Mouse (Mus musculus) lung, postnatal 36 days (tissue): Measurements from ENCODE around the gene Slc8a2.

Experiments used
- DNase-seq: peaks from one replicate; pipeline ENCODE4 v3.0.0; 2022; ENCODE audit warnings: mixed read lengths

The Slc8a2 gene

DNA sequence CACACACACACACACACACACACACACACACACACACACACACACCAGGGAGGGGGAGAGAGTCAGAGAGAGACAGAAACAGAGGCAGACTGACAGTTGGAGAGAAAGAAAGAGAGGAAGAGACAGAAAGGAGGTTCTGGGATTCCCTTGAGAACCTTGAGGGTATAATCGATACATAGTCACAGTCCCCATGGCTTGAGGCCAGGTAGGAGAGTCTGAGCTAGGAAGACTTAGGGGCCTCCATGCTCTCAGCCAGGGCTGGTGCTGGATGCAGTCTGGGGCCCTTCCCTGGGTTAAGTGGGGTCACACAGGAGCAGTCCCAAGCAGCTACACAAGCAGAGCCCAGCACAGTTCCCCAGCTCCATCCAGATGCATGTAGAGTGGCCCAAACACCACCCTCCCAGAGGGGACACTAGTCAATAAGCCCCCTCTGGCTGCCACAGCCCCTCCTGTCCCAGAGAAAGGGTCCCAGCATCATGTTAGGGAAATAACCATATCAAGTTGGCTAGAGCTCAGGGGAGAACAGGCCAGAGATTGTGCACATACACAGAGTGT lies 43.0 kb downstream of the Slc8a2 start:
- DNase-seq = no peak

DNA sequence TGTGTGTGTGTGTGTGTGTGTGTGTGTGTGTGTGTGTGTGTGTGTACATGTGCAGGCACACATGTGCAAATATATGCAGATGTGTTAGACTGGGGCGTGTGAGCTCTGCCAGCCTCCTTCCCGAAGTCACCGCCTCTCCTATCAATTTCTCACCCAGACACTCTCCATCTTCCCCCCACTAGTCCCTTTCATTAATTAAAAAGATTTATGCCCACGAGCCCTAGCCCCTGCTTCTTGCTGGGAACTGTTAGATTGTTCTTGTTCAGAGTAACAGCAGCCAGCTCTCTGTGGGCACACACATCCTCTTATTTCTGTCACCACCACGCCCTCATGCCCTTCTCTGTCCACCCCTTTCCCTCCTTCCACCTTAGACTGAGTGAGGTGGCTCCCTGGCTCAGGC lies 43.5 kb downstream of the Slc8a2 start:
- DNase-seq = no peak

DNA sequence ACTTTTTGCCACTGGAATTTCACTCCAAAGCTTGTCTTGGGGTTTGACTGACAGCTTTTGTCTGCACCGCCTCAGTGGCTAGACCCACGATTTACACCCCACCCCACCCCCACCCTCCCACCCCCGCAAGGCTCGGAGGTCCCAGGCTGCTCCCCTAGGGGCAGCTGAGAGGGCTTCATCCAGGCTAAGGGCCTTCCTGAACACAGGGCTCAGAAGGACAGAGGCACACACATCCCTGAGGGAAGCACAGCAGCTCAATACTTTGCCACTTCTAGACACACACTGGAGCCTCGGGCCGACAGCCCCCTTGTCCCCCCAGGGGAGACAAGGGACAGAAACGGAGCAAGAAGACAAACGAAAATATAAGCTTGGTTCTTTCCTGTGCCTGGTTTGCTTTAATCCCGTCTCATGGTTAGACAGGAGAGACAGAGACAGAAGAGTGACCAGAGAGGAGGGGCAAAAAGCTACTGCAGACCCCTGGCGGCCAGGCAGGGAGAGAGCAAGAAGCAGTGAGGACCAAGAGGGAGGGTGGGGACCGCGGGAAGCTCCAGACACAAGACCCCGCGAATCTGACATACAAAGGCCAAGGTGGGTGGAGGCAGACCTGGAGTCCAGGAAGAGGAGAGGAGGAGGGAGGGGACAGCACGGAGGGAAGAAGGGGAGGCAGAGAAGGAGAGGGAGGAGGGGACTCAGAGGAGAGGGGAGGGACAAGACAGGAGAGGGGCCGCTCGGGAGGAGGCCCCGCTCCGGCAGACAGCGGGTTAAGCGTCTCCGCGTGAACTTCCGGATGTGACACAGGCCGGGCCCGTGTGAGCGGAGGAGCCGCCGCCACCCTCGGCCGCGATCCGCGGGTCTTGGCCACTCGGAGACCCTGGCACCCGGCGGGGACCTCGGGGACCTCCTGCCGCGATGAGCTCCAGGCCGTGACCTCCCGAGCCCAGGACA lies 45.2 kb downstream of the Slc8a2 start, which contains the start of gene Meis3:
TSS of gene Meis3 (plus strand) at position 494 of the 945 bp plus-strand sequence.
- DNase-seq = peak; percentile 38

DNA sequence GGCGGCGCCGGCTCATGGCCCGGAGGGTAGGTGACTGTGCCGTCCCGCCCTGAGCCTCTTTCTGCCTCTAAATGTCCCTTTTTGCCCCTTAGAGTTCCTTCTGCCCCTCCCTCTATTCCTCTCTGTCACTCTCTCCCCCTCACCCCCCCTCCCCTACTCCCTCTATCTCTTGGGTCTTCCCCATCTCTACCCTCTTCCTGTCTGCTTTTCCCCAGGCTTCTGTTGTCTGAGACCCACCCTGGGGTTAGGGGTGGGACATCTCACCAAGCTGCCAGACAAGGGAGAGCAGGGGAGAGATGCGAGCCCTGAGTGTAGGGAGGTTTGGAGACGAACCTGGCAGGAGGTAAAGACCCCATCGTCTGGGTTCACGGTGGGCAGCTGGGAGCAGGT lies 45.9 kb downstream of the Slc8a2 start:
- DNase-seq = no peak

DNA sequence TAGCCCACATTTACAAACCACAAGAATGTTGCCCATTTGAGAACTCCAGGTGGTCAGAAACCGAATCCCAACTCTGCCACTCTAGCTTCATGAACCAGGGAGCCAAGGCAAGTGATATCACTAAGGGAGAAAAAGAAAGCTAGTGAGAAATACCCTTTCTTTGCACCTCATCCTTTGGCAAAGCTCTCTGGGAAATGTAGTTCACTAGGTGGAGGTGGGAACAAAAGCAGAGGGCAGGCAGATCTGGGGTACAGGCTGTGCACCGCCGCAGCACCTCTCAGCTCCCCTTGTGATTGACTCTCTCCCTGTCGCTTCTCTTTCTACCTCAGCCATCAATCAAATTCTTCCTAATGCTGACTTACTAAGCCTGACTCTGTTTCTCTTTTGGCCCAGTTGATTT lies 48.5 kb downstream of the Slc8a2 start:
- DNase-seq = no peak

DNA sequence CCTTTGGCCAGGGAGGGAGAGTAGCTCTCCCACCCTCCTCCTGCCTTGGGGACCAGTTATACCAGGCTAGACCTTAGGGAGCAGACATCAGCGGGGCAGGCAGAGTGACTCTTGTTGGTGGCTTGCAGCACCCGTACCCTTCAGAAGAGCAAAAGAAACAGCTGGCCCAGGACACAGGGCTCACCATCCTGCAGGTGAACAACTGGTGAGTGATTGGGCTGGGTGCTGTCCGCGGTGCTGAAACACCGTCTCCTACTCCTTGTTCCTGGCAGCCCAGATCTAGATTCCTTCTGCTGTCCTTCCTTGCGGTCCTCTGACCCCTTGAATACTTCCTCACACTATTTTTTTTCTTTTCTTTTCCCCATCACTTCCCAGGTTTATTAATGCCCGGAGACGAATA lies 54.0 kb downstream of the Slc8a2 start:
- DNase-seq = peak; percentile 56

DNA sequence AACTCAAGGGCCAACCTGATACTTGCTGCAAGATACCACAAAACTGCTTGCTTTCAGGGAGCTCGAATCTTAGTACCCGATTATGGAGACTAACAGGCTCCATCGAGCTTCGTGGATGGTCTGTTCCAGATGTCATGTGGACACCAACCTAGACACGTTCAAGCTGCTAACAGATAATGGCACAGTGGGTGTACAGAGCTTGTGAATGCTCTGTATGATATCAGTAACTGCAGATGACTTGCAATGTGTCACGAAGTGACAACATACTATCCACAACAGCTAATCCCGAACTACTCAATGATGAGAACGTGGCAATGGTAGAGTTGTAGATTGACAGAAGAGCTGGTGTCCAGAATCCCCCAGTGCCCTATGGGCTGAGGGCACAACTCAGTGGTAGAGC lies 57.9 kb downstream of the Slc8a2 start:
- no peak for DNase-seq

DNA sequence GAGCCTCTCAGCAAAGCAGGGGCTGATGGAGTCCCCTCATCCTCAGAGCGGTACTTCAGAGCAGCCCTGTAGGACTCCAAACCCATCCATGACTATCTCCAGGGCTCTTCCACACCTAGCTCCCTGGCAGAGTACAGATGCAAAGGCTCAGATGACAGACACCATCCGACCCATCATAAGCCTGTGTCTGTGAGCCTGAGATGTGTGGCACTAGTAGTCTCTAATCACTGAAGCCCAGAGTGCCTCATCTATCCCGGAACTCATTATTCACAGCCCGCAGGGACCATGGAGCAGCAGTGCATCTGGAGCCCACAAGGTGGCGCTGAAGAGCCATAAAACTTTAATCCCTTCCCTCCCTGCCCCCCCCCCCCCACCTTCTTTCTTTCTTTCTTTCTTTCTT lies 62.7 kb downstream of the Slc8a2 start:
- peak; percentile 88 for DNase-seq

DNA sequence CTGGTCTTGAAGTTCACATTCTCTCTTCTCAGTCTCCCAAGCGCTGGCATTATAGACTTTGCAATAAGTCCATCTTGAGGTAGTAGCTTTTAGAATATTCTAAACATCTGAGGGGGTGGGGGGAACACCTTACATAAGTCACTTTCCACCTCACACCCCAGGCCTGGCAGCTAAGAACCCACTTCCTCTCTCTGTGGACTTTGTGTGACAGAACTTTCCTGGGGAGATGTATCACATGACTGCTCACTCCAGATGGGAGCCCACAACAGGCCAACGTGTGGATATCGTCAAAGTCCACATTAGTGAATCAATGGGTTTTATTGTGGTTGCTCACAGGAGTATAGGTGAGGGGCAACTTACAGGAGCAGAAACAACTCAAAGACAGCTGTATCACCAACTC lies 64.1 kb downstream of the Slc8a2 start:
- DNase-seq = peak; percentile 6

DNA sequence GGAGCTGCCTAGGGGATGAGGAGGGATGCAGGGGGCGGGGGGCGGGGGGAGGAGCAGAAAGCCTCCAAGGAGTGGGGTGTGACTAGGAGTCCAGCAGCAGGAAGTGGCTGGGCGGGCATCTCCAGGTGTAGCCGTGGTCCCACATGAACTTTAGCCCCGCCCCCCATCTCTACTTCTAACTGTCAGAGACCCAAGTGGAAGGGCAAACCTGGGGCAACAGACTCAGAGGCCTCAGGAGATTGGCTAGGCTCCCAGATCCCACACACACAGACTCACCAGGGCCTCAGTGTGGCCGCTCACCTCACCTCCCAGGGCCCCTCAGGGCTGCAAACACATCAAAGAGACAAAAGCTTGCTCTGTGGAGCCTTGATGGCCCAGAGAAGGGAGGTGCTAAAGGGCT lies 67.0 kb downstream of the Slc8a2 start:
- no peak for DNase-seq

DNA sequence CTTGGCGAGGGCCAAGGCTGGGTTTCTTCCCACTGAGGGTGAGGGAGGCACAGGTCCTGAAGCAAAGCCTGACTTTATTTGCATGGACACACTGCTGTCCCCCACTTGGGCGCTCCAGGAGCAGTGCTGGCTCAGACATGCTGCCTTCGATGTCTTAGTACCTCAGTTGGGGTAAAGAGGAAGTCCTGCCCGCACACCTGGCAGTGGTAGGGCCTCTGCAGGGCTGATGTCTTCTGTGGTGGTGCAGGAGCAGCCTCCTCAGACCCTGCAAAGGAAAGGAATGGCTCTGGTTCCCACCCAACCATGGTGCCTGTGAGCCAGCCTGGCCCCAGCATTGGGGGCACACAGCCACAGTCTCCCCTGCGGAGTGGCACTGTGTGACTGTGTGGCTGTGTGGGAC lies 67.5 kb downstream of the Slc8a2 start:
- no peak for DNase-seq

DNA sequence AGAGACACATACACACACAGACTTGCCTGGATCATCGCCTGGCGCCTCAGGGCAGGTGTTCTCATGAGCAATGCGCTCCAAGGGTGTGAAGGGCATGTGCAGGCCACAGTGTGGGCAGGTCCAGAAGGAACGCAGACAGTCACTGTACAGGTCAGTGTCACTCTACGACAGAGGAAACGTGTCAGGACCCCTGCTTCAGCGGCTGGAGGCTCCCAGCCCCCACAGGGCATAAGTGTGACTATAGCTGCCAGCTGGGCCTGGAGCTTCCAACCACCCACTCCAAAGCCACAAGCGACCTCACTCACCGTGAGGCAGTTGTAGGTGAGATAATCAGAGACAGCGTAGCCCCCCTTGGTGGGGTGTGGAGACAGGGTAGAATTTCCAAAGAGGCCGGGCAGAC lies 68.9 kb downstream of the Slc8a2 start:
- DNase-seq = no peak

DNA sequence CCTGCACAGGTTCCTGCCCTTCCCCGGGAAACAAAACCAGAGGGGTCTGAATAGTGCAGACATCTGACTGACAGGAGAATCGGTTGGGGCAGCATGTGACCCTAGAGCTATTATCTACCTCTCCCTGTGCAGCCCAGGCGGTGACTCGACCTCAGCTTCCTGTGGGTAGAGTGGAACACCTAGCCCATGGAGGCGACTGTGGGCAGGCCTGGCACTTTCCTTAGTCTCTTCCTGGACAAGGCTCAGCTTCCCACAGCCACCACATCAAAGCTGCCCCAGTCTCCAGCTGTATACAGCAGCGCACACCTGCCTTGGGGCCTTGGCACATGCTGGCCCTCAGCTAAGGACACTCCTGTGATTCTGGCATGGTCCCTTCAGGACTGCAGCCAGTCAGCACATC lies 71.5 kb downstream of the Slc8a2 start:
- DNase-seq = no peak

DNA sequence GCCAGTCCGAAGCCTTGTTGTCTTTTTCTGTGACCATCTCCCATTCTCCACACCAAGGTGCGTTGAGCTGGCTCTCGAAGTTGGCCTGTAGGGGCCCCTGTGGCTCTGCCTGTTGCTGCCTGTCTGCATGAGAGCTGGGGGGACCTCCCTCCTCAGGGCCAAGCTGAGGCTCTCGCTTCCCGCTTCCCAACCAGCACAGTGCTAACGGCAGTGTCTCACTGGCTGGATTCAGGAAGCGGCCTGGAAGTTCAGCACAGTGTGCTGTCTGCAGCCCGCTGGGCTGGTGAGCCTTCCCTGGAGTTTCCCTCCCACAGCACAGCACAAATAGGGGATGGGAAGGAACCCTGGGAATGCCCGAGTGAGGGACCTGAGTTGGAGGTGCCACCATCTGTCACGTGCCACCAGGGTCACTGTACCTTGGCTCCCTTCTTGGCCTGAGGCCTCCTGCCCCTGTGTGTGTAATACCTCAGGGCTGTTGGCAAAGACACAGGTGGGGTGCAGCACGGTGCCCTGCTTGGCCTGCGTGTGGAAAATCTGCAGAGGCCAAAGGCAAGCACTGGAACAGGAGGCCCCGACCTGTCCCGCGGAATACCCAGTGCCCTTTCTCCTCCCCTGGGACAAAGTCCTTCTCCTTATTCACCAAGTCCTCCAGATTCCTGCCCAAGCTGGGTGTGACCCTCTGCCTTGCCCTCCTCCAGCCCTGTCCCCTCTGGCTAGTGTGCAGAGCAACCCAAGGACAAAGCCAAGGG lies 73.3 kb downstream of the Slc8a2 start:
- DNase-seq = no peak

DNA sequence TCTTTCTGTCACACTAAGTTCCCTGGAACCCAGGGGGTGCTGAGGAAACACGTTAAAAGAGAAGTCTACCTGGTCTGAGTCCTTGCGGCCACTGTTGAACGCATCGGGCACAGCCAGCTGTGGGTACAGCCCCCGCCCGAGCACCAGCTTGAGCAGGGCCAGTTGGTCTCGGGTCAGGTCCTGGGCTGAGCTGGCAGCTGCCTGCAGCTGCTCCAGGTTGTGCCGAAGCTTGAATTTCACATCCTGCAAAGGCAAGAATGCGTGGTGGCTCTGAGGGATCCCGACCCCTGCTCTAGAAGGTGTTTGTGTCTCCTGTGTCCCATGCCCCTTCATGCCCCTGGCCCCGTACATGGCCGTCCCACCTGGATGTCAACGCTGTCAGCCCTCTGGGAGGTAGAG lies 73.9 kb downstream of the Slc8a2 start:
- no peak for DNase-seq

DNA sequence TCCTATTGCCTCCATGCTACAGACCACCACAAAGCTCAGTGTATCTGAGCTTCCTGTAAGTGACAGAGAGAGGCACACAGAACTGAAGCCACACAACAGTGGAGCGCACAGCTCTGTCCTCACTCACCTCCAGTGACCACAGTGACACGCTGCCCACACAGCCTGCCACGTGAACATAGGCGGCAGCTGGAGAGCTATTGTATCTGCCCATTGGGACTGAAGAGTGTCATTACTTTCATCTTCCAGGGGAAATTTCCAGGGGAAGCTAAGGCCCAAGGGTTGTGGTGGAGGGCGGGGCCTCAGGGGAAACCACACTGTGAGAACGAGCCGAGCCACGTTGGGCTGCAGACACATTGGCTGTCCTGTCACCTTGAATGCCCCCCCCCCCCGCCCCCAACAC lies 75.2 kb downstream of the Slc8a2 start:
- DNase-seq = peak; percentile 26

DNA sequence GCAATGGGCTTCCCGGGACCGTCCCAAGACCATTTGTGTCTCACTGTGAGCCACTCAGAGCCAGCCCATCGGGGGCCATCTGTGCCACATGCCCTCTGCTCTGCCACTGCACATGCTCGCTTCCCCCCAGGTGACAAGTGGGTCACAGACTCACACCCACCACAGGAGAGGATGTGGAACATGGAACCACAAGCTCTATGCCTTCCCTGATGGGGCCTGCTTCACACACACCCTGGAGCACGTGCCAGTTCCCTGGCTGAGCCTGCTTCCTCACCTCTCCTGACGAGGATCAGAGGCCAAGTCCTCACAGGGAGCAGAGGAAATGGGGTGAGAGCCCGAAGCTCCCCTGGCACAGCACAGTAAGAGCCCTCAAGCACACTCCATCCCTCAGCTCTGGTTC lies 77.5 kb downstream of the Slc8a2 start:
- DNase-seq = peak; percentile 24

DNA sequence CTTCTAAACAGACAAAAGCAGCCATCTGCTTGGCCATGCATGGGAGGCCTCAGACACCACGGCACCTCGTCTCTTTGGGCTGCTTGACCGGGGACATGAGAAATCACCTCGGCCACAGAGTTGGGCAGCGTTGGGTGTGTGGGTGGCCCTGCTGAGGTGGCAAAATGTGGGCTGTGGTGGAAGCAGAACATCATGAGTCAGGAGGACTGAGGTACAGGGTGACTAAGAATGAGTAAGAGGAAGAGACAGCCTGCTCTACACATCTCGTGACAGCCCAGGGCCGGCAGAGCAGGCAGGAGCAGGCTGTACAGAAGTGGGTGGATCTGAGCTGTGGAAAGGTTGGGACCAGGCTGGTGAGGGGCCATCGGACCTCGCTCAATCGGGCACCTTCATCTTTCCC lies 77.9 kb downstream of the Slc8a2 start:
- peak; percentile 60 for DNase-seq

DNA sequence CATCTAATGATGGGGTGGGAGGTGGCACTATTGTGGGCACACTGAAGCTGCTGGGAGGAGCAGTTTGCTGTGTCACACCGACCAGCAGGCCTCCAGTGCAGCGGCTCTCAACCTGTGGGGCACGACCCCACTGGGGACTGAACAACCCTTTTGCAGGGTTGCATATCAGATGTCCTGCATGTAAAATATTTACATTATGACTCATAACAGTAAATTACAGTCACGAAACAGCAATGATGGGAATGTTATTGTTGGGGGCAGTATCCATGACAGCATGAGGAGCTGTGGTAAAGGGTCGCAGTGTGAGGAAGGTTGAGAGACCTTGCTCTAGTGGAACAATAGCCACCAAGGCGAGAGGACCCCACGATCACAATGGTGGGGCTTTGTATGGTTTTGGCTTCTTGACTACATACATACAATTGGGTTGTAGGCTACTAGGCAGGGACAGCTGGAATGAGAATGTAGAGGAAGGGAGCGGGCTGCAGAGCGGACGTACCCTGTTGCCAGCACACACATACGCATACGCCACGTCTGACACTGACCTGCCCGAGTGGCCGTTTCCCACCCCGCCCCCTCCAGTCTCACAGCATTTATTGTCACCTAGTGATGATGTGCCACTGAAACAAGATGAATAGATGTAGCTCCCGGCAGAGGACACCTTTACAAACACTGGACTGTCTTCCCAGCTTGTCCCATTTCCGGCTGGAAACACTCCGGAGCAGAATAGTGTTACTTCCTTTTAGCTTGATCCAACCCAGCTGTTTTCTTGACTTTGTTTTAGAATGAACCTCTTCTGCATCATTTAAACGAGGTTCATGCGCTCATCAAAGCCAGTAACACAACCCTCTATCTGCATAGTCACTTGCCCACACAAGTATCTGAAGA lies 79.4 kb downstream of the Slc8a2 start:
- DNase-seq = peak; percentile 21
